Mouse (Mus musculus) gastrocnemius, postnatal 10 days (tissue): ENCODE results near the gene Gsta1. TPM values are rescaled to one million over a fixed set of nuclear protein-coding genes. Genes with fewer than 3 reads are reported as not detected.
"Not testable (repeated sequence)": the region's sequence is repeated elsewhere in the genome, so short reads cannot be mapped to it uniquely, and the experiment has no call there.

Experiments
- DNase-seq: peaks from one replicate; pipeline ENCODE4 v3.0.0; 2021; ENCODE audit warnings: mixed read lengths
- total RNA-seq, 2 experiments: library from RNA; stranded (reverse); gene quantifications; 2 replicates each; pipeline ENCODE4 v1.2.3; 2021

Gene Gsta1
- total RNA-seq, 2 experiments from 2014 or later: not detected

- DNase-seq: not testable (repeated sequence)
These were observed 2.8 kb downstream of the Gsta1 start for GRCm38 (mm10) chr9:78233121-78233695.

- not testable (repeated sequence) for DNase-seq
These were observed 25.4 kb downstream of the Gsta1 start for GRCm38 (mm10) chr9:78255683-78256470.

GRCm38 (mm10) chr9:78256914-78257313 lies 26.5 kb downstream of the Gsta1 start, which contains the start of gene Gm3776:
TSS of gene Gm3776 (plus strand) at chr9:78257129.
- not testable (repeated sequence) for DNase-seq

GRCm38 (mm10) chr9:78259688-78260087 lies 29.2 kb downstream of the Gsta1 start:
- peak; percentile 21 for DNase-seq

- DNase-seq: not testable (repeated sequence)
These were observed 40.5 kb downstream of the Gsta1 start for GRCm38 (mm10) chr9:78270945-78271344.

- DNase-seq: not testable (repeated sequence)
These were observed 51.7 kb downstream of the Gsta1 start for GRCm38 (mm10) chr9:78282002-78282711.

- not testable (repeated sequence) for DNase-seq
These were observed 58.6 kb downstream of the Gsta1 start for GRCm38 (mm10) chr9:78289063-78289462.

GRCm38 (mm10) chr9:78289723-78290122 lies 59.3 kb downstream of the Gsta1 start, which contains the start of gene Gm10639:
TSS of gene Gm10639 (plus strand) at chr9:78289923.
- DNase-seq: not testable (repeated sequence)

Other genes with a start within 250 kb of the Gsta1 start
- not detected for gene Gcm1, start 178.7 kb upstream of the Gsta1 start, total RNA-seq
- gene Fbxo9, start 121.6 kb upstream of the Gsta1 start, total RNA-seq: 10 to 100 TPM; 54.2 to 55.2 TPM
- 10 to 100 TPM; 15.5 to 20.6 TPM for gene Ick, start 121.5 kb upstream of the Gsta1 start, total RNA-seq
- gene Gsta4, start 47.9 kb upstream of the Gsta1 start, total RNA-seq: 10 to 100 TPM in 1 of 2 experiments, 1 to 10 TPM in 1; 9.9 to 10.6 TPM
- gene Gm3776, start 26.5 kb downstream of the Gsta1 start, total RNA-seq: not detected
- gene Gm10639, start 59.3 kb downstream of the Gsta1 start, total RNA-seq: not detected
- not detected for gene Omt2a, start 84.1 kb downstream of the Gsta1 start, total RNA-seq
- gene Omt2b, start 96.9 kb downstream of the Gsta1 start, total RNA-seq: not detected
- gene Gsta2, start 125.1 kb downstream of the Gsta1 start, total RNA-seq: not detected
- gene Dppa5a, start 137.5 kb downstream of the Gsta1 start, total RNA-seq: not detected
- under 1 TPM in 1 of 2 experiments, not detected in 1; 0.12 TPM for gene Ooep, start 148.1 kb downstream of the Gsta1 start, total RNA-seq
- not detected for gene Ddx43, start 165.1 kb downstream of the Gsta1 start, total RNA-seq
- 1 to 10 TPM in 1 of 2 experiments, under 1 TPM in 1; 0.96 to 1.2 TPM for gene Cgas, start 212.6 kb downstream of the Gsta1 start, total RNA-seq
- 10 to 100 TPM; 15.3 to 16.4 TPM for gene Mto1, start 217.6 kb downstream of the Gsta1 start, total RNA-seq
- not detected for gene Gm17324, start 218.1 kb downstream of the Gsta1 start, total RNA-seq